ENCODE assay signal across 15 mouse cellular contexts in genomic region chr16:91848906-91849603, GRCm38 (mm10).
A peak's percentile ranks its signal among the peaks of the same experiment; 100 is the strongest.
DNase-seq lines count a peak whose midpoint lies in the region; ATAC-seq and TF ChIP-seq lines count a peak whose summit lies in the region.
"Had no signal": no experiment of that assay in that cellular context is flagged by ENCODE, and none has a peak within 500 bp of the region (broad histone marks: within the 10 kb centered on the region; RNA-seq: fewer than 3 reads in every experiment).

No protein-coding gene starts in this region.

- 79% methylated on average over 7 of the region's 7 CpGs for WGBS in lung, postnatal 0 days
- 34% methylated on average over 7 of the region's 7 CpGs for WGBS in macrophage (ENCODE audit: missing documents)

- H3K4me2 ChIP-seq in lung, postnatal 0 days (replicated peaks; ENCODE audit: low read depth, low read length): no peak overlapping the region
- H3K4me2 ChIP-seq: hindbrain, embryonic 15.5 days; lung, embryonic 14.5 days; midbrain, embryonic 15.5 days; neural tube, embryonic 13.5 days had no signal

- H3K4me3 ChIP-seq in lung, postnatal 0 days (ENCODE audit: low read depth, low read length): no peak overlapping the region
- no peak overlapping the region for H3K4me3 ChIP-seq in macrophage (ENCODE audit: inconsistent target)
- H3K4me3 ChIP-seq: hindbrain, embryonic 15.5 days; midbrain, embryonic 15.5 days; neural tube, embryonic 13.5 days had no signal

- H3K27me3 ChIP-seq in lung, postnatal 0 days (replicated peaks; ENCODE audit: insufficient read depth, low read length): no peaks in the 10 kb centered on the region
- H3K27me3 ChIP-seq: hindbrain, embryonic 15.5 days; midbrain, embryonic 15.5 days; neural tube, embryonic 13.5 days had no signal

- H3K9ac ChIP-seq in lung, postnatal 0 days (replicated peaks; ENCODE audit: low read depth): no peak overlapping the region
- H3K9ac ChIP-seq: hindbrain, embryonic 15.5 days; lung, embryonic 14.5 days; midbrain, embryonic 15.5 days; neural tube, embryonic 13.5 days had no signal

- H3K79me2 ChIP-seq in macrophage (ENCODE audit: inconsistent target): no peaks in the 10 kb centered on the region; the same call in 1 of the 2 replicates

- no peak for TF ChIP-seq CTCF in lung, postnatal 0 days (IDR thresholded peaks at IDR 0.05)

- H3K4me1 ChIP-seq in lung, postnatal 0 days (ENCODE audit: insufficient read depth, low read depth, low read length): no peaks in the 10 kb centered on the region; the same call in 1 of the 2 replicates
- H3K4me1 ChIP-seq: midbrain, embryonic 15.5 days had no signal

- no peak overlapping the region for H3K27ac ChIP-seq in lung, postnatal 0 days (ENCODE audit: low read length)
- H3K27ac ChIP-seq in macrophage: peak overlapping the region; percentile 99
- H3K27ac ChIP-seq: hindbrain, embryonic 15.5 days; midbrain, embryonic 15.5 days; neural tube, embryonic 13.5 days had no signal

- peak; percentile 59 to 71 for DNase-seq in heart, adult 18-20 months
- DNase-seq in heart, postnatal 4 days: no peak
- DNase-seq in lung, postnatal 0 days (ENCODE audit: low spot score): peak; percentile 72
- DNase-seq in lung, postnatal 14 days: no peak
- DNase-seq in fat pad, adult 2 months (ENCODE audit: extremely low read depth, low read depth, low spot score): peak; percentile 81
- DNase-seq in natural killer cell, adult 2 months (ENCODE audit: low spot score in 2 of 2): no peak
- no peak for DNase-seq in ovary, postnatal 10 days (ENCODE audit: low spot score)
- DNase-seq: kidney, postnatal 36 days; lung, embryonic 14.5 days; retina, postnatal 1 day had no signal

- H3K9me3 ChIP-seq in lung, postnatal 0 days (ENCODE audit: low read length): no peaks in the 10 kb centered on the region
- H3K9me3 ChIP-seq: hindbrain, embryonic 15.5 days; midbrain, embryonic 15.5 days; neural tube, embryonic 13.5 days had no signal

- ATAC-seq in lung, postnatal 0 days: no peak
- ATAC-seq: forebrain, embryonic 16.5 days; midbrain, embryonic 15.5 days had no signal

- no peak for TF ChIP-seq EP300 in lung, postnatal 0 days (IDR thresholded peaks at IDR 0.05)

- H3K36me3 ChIP-seq in lung, postnatal 0 days (ENCODE audit: insufficient read depth, low read length): no peaks in the 10 kb centered on the region; the same call in 1 of the 2 replicates
- H3K36me3 ChIP-seq in macrophage (ENCODE audit: inconsistent target): peaks cover 11% of the 10 kb centered on the region; the same call in 1 of the 2 replicates

Comparison
In these comparisons a context has a peak if more than half of its experiments do, and no peak if none do; other contexts are left out.
1. DNase-seq: peak in heart, adult 18-20 months (2 of 2), lung, postnatal 0 days (single experiment) and fat pad, adult 2 months (single experiment); none in heart, postnatal 4 days (single experiment), lung, postnatal 14 days (single experiment), natural killer cell, adult 2 months (0 of 2) and ovary, postnatal 10 days (single experiment).